Mouse (Mus musculus): ENCODE measurements around the gene Odf2. TPM values are rescaled to one million over a fixed set of nuclear protein-coding genes. Genes with fewer than 3 reads are reported as not detected.

Gene Odf2
- polyA plus RNA-seq, 1 experiment: 264 TPM

GRCm38 (mm10) chr2:29971838-29972635 is 83.0 kb downstream of the Odf2 start:
- TF ChIP-seq CTCF (IDR thresholded peaks at IDR 0.05; ENCODE audit: borderline replicate concordance, insufficient read depth, low read depth, low read length) (no peak), POLR2A (IDR thresholded peaks at IDR 0.05; ENCODE audit: borderline replicate concordance, insufficient read depth, low read length) (no peak)
- Histone ChIP-seq H3K27ac (ENCODE audit: insufficient read depth, low read length) (peak overlapping the region; percentile 34; the same call in 1 of the 2 replicates), H3K27me3 (ENCODE audit: control insufficient read depth, insufficient read depth, low read length) (no peaks in the 10 kb centered on the region), H3K4me3 (replicated peaks; ENCODE audit: insufficient read depth, low read depth, low read length) (no peak overlapping the region), H3K4me1 (ENCODE audit: control insufficient read depth, insufficient read depth, low read length) (peaks cover 27% of the 10 kb centered on the region)
- DNase-seq: peak; percentile 74 to 81
- 11% methylated on average over 9 of the region's 9 CpGs for WGBS

- DNase-seq: no peak
- no peaks in the 10 kb centered on the region for H3K27me3 ChIP-seq (ENCODE audit: control insufficient read depth, insufficient read depth, low read length)
- peaks cover 26% of the 10 kb centered on the region; the same call in 1 of the 2 replicates for H3K4me1 ChIP-seq (ENCODE audit: control insufficient read depth, insufficient read depth, low read length)
- TF ChIP-seq CTCF (IDR thresholded peaks at IDR 0.05; ENCODE audit: borderline replicate concordance, insufficient read depth, low read depth, low read length) (no peak), POLR2A (IDR thresholded peaks at IDR 0.05; ENCODE audit: borderline replicate concordance, insufficient read depth, low read length) (no peak)
- no peak overlapping the region for H3K4me3 ChIP-seq (replicated peaks; ENCODE audit: insufficient read depth, low read depth, low read length)
- WGBS: 0% methylated on average over 2 of the region's 2 CpGs
- no peak overlapping the region for H3K27ac ChIP-seq (ENCODE audit: insufficient read depth, low read length)
Observed at GRCm38 (mm10) chr2:29973525-29973924, 84.5 kb downstream of the Odf2 start.

GRCm38 (mm10) chr2:29977307-29977706 is 88.3 kb downstream of the Odf2 start:
- no peak overlapping the region for H3K4me3 ChIP-seq (replicated peaks; ENCODE audit: insufficient read depth, low read depth, low read length)
- peaks cover 11% of the 10 kb centered on the region; the same call in 1 of the 2 replicates for H3K4me1 ChIP-seq (ENCODE audit: control insufficient read depth, insufficient read depth, low read length)
- H3K27me3 ChIP-seq (ENCODE audit: control insufficient read depth, insufficient read depth, low read length): no peaks in the 10 kb centered on the region
- H3K27ac ChIP-seq (ENCODE audit: insufficient read depth, low read length): no peak overlapping the region
- TF ChIP-seq POLR2A (IDR thresholded peaks at IDR 0.05; ENCODE audit: borderline replicate concordance, insufficient read depth, low read length) (no peak), CTCF (IDR thresholded peaks at IDR 0.05; ENCODE audit: borderline replicate concordance, insufficient read depth, low read depth, low read length) (peak; percentile 27; the same call in 1 of the 2 replicates)
- peak in 1 of 2 experiments; percentile 39 for DNase-seq

- no peak overlapping the region for H3K4me3 ChIP-seq (replicated peaks; ENCODE audit: insufficient read depth, low read depth, low read length)
- H3K27me3 ChIP-seq (ENCODE audit: control insufficient read depth, insufficient read depth, low read length): no peaks in the 10 kb centered on the region
- TF ChIP-seq CTCF (IDR thresholded peaks at IDR 0.05; ENCODE audit: borderline replicate concordance, insufficient read depth, low read depth, low read length): no peak
- TF ChIP-seq POLR2A (IDR thresholded peaks at IDR 0.05; ENCODE audit: borderline replicate concordance, insufficient read depth, low read length): no peak
- H3K27ac ChIP-seq (ENCODE audit: insufficient read depth, low read length): no peak overlapping the region
- 97% methylated on average over 1 of the region's 1 CpGs for WGBS
- no peaks in the 10 kb centered on the region; the same call in 1 of the 2 replicates for H3K4me1 ChIP-seq (ENCODE audit: control insufficient read depth, insufficient read depth, low read length)
- DNase-seq: no peak
Observed at GRCm38 (mm10) chr2:29980661-29981060, 91.6 kb downstream of the Odf2 start.

Other genes with a start within 250 kb of the Odf2 start
- 0.19 and 0.28 TPM in 2 replicates for gene Gm13420, start 137.5 kb upstream of the Odf2 start, polyA plus RNA-seq (2012; rRNA removed)
- gene Gm13547, start 129.9 kb upstream of the Odf2 start, polyA plus RNA-seq (2012; rRNA removed): not detected in 2 replicates
- 28.2 TPM in 2 replicates for gene Coq4, start 101.7 kb upstream of the Odf2 start, polyA plus RNA-seq (2012; rRNA removed)
- gene Trub2, start 100.7 kb upstream of the Odf2 start, polyA plus RNA-seq (2012; rRNA removed): 39.9 and 42.8 TPM in 2 replicates
- 90.6 TPM in 2 replicates for gene Slc27a4, start 86.6 kb upstream of the Odf2 start, polyA plus RNA-seq (2012; rRNA removed)
- gene Urm1, start 69.1 kb upstream of the Odf2 start, polyA plus RNA-seq (2012; rRNA removed): 78.6 and 89.6 TPM in 2 replicates
- 30.4 and 38.2 TPM in 2 replicates for gene Cercam, start 20.1 kb upstream of the Odf2 start, polyA plus RNA-seq (2012; rRNA removed)
- gene Gle1, start 46.2 kb downstream of the Odf2 start, polyA plus RNA-seq (2012; rRNA removed): 72.7 and 74.7 TPM in 2 replicates
- 922 and 988 TPM in 2 replicates for gene Sptan1, start 76.3 kb downstream of the Odf2 start, polyA plus RNA-seq (2012; rRNA removed)
- 25.2 and 25.6 TPM in 2 replicates for gene Wdr34, start 159.7 kb downstream of the Odf2 start, polyA plus RNA-seq (2012; rRNA removed)
- gene Set, start 168.2 kb downstream of the Odf2 start, polyA plus RNA-seq (2012; rRNA removed): 138 and 159 TPM in 2 replicates
- 2.4 TPM in 2 replicates for gene Pkn3, start 188.5 kb downstream of the Odf2 start, polyA plus RNA-seq (2012; rRNA removed)
- 14.4 and 15.5 TPM in 2 replicates for gene Zdhhc12, start 204.4 kb downstream of the Odf2 start, polyA plus RNA-seq (2012; rRNA removed)
- gene Zer1, start 235.4 kb downstream of the Odf2 start, polyA plus RNA-seq (2012; rRNA removed): 137 and 154 TPM in 2 replicates
- 57.7 and 58.2 TPM in 2 replicates for gene Tbc1d13, start 244.5 kb downstream of the Odf2 start, polyA plus RNA-seq (2012; rRNA removed)

Data from cerebellum, adult 2 months (tissue).